Mouse (Mus musculus): ENCODE data around the gene Cacng6.

GRCm38 (mm10) chr7:3474291-3475080 is 50.5 kb downstream of the Cacng6 start:
- TF ChIP-seq ZNF384 (IDR thresholded peaks at IDR 0.05; ENCODE audit: low read depth, low read length) (no peak), RAD21 (IDR thresholded peaks at IDR 0.05; ENCODE audit: low read depth, low read length) (no peak), POLR2AphosphoS2 (IDR thresholded peaks at IDR 0.05; ENCODE audit: low read length) (no peak), HCFC1 (IDR thresholded peaks at IDR 0.05; ENCODE audit: low read depth, low read length) (no peak), POLR2A (IDR thresholded peaks at IDR 0.05; ENCODE audit: control insufficient read depth in 1 of 2, insufficient read depth in 1 of 2, low read depth in 1 of 2, low read length in 2 of 2, poor library complexity in 1 of 2) (no peak), E2F4 (IDR thresholded peaks at IDR 0.05; ENCODE audit: borderline replicate concordance, low read depth, low read length) (no peak), CTCF (IDR thresholded peaks at IDR 0.05 in 2 of 3, conservative IDR thresholded peaks at IDR 0.05 in 1 of 3; ENCODE audit: control insufficient read depth in 1 of 3, insufficient read depth in 1 of 3, low read depth in 2 of 3, low read length in 3 of 3, poor library complexity in 1 of 3, severe bottlenecking in 1 of 3) (no peak), MAFK (IDR thresholded peaks at IDR 0.05; ENCODE audit: borderline replicate concordance, low read depth, low read length) (no peak)

Data from MEL (cell line).